Mouse (Mus musculus) stomach, embryonic 14.5 days (tissue): Measurements from ENCODE around the gene Slc2a12. TPM values are rescaled to one million over a fixed set of nuclear protein-coding genes. Genes with fewer than 3 reads are reported as not detected.

Experiments used
- ATAC-seq: fragments of 200-750 bp; cut with Nextera tagmentation; 2 replicates; pipeline ENCODE4 v1.8.0; 2017; ENCODE audit warnings: low read depth, moderate TSS enrichment; ENCODE audit not compliant: insufficient number of reproducible peaks, insufficient read depth, low FRiP score
- H3K27ac ChIP-seq: fragments of 300-500 bp; sonication (generic); 2 replicates; pipeline ENCODE4 v1.5.1; 2014; ENCODE audit warnings: mild to moderate bottlenecking, low read length, moderate library complexity, mixed read lengths
- H3K27me3 ChIP-seq: fragments of 300-500 bp; sonication (generic); 2 replicates; pipeline ENCODE4 v1.6.1; 2014; ENCODE audit warnings: low read length, control low read depth, mixed read lengths; ENCODE audit not compliant: control insufficient read depth, insufficient read depth
- H3K36me3 ChIP-seq: fragments of 300-500 bp; sonication (generic); 2 replicates; pipeline ENCODE4 v1.6.1; 2014; ENCODE audit warnings: mild to moderate bottlenecking, control low read depth, low read length, moderate library complexity, mixed read lengths; ENCODE audit not compliant: control insufficient read depth, insufficient read depth
- H3K4me1 ChIP-seq: fragments of 300-500 bp; sonication (generic); 2 replicates; pipeline ENCODE4 v1.6.1; 2014; ENCODE audit warnings: low read length, control low read depth, mixed read lengths; ENCODE audit not compliant: control insufficient read depth, insufficient read depth
- H3K4me2 ChIP-seq: fragments of 300-500 bp; sonication (generic); replicated peaks from 2 replicates; pipeline ENCODE4 v1.6.1; 2014; ENCODE audit warnings: low read depth, low read length, control low read depth
- H3K4me3 ChIP-seq: fragments of 300-500 bp; sonication (generic); 2 replicates; pipeline ENCODE4 v1.5.1; 2014; ENCODE audit warnings: low read depth, low read length, control low read depth
- H3K9ac ChIP-seq: fragments of 300-500 bp; sonication (generic); replicated peaks from 2 replicates; pipeline ENCODE4 v1.6.1; 2014; ENCODE audit warnings: low read depth, mild to moderate bottlenecking, control low read depth, low read length, moderate library complexity, mixed read lengths
- H3K9me3 ChIP-seq: fragments of 300-500 bp; sonication (generic); 2 replicates; pipeline ENCODE4 v1.6.1; 2016; ENCODE audit warnings: low read depth, low read length, control low read depth; ENCODE audit not compliant: control insufficient read depth
- WGBS: fragments of 180-500 bp; shearing (Covaris S2); extraction: QIAGEN DNeasy Blood & Tissue Kit; methylation state at CpG from one replicate; pipeline ENCODE4 v1.1.7; 2014; 5-methylcytosine and 5-hydroxymethylcytosine counted together
- polyA plus RNA-seq: library from polyadenylated mRNA; unstranded; fragments of >200 nt; fragmentation: Nextera tagmentation; extraction: Ambion mirVana; gene quantifications from 2 replicates; pipeline ENCODE4 v1.2.1, GENCODE M21; 2014

Gene Slc2a12
- polyA plus RNA-seq, result 2.8 TPM in 2 replicates

DNA sequence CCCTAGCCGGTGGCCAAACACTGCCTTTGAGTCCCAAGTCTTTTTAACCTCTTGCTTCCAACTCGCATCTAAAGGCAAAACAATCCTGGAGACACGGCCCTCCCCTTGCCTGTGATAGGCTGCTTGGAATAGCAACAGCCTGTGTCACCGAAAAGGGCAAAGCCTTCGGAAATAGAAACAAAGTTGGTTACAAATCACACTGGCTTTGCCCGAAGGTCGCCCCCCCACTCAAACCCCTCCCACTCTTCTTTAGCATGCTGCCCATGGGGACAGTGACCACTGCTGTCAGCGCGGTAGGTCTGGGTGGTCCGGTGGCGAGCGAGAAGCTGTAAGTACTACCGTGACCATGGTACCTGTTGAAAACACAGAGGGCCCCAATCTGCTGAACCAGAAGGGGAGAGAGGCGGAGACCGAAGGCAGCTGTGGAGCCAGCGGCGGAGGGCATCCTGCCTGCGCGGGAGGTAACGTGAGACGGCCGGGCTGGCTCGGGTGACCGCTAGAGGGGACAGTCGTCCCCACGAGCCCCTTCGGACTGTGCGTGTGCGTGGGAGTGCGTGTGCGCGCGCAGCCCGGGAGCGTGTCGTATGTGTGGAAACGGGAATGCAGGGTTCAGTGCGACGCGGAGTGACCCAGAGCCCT is at the start of gene Slc2a12:
Slc2a12 (plus strand) TSS at position 159 of the 639 bp plus-strand sequence.
- H3K9ac ChIP-seq, result no peak within 1 kb of the TSS; the same call in 1 of the 2 replicates
- peaks cover 5% of the 10 kb centered on the region; the same call in 1 of the 2 replicates for H3K9me3 ChIP-seq
- H3K4me1 ChIP-seq, result peaks cover 4% of the 10 kb centered on the region; the same call in 1 of the 2 replicates
- H3K27ac ChIP-seq, result peak within 1 kb of the TSS; percentile 66; the same call in 1 of the 2 replicates
- H3K27me3 ChIP-seq, result no peaks in the 10 kb centered on the region
- H3K4me2 ChIP-seq, result peak within 1 kb of the TSS; percentile 59
- ATAC-seq, result peak; percentile 65
- no peaks in the 10 kb centered on the region for H3K36me3 ChIP-seq
- H3K4me3 ChIP-seq, result peak within 1 kb of the TSS; percentile 43
- WGBS, result 4% methylated on average over 40 of the region's 40 CpGs

DNA sequence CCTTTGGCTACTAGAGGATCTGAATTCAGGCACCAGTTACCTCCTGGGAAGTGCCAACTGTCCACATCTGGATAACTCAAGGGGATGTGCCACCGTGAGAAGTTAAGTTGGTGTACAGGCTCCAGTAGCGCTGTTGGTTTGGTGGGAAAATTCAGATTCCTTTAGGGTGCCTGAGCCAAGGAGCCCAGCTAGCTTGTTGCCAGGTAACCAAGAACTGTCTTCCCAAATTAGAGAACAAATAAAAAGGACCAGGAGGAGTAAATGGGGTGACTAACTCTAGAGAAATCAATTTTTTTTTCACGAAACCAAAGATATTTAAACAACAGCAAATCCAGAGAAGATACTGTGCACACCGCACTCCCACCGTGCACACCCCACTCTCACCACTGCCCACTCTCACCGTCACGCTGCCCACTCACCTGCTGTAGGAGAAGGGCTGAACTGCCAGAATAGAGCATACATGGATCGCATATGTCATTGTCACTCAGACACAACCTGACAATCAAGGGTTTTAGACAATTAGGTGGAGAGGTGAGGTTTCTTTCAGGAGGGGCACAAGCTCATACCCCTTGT is 45.8 kb upstream of the Slc2a12 start:
- H3K27me3 ChIP-seq, result no peaks in the 10 kb centered on the region
- no peak overlapping the region for H3K4me3 ChIP-seq
- H3K36me3 ChIP-seq, result no peaks in the 10 kb centered on the region
- H3K27ac ChIP-seq, result no peak overlapping the region
- H3K4me1 ChIP-seq, result no peaks in the 10 kb centered on the region
- WGBS, result 88% methylated on average over 8 of the region's 8 CpGs
- H3K4me2 ChIP-seq, result no peak overlapping the region
- no peak overlapping the region for H3K9ac ChIP-seq
- ATAC-seq, result no peak
- no peaks in the 10 kb centered on the region for H3K9me3 ChIP-seq

DNA sequence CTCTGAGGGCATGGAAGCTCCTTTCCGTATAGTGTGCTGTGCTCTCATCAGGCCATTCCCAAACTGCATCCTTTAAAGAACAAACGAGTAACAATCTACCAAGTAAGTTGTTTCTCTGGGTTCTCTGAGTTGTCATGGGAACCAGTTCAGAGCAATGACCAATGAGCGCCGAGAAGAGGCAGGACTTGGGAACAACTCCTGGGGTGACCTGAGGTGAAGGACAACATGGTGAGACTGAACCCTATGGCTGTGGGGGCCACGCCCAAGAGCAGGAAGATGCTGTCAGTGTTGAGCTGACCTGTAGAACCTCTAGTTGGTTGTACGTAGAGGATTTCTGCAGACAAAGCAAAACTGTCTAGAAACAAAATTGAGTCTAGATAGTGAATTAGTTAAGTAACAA is 43.8 kb upstream of the Slc2a12 start:
- H3K27me3 ChIP-seq, result no peaks in the 10 kb centered on the region
- H3K9ac ChIP-seq, result no peak overlapping the region
- H3K9me3 ChIP-seq, result no peaks in the 10 kb centered on the region
- H3K4me1 ChIP-seq, result no peaks in the 10 kb centered on the region
- no peak overlapping the region for H3K4me3 ChIP-seq
- WGBS, result 85% methylated on average over 6 of the region's 6 CpGs
- ATAC-seq, result no peak
- H3K27ac ChIP-seq, result no peak overlapping the region
- no peak overlapping the region for H3K4me2 ChIP-seq
- H3K36me3 ChIP-seq, result no peaks in the 10 kb centered on the region

DNA sequence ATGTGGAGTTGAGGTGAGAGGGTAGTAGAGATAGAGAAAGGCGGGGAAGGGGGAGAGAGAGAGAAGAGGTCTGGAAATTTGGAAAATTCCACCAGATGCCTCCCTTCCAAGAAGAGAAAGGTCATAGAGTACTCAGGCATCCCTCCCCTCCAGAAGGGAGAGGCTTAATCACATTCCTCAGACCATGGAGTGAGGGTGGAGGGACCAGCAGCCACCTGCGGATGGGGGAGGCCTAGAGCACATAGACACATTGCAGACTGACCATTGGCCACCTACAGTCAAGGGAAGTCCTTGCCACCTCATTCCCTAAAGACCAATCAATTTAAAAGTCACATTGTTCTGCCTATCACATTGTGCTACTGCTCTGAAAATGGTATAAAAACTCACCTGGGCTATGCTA is 40.0 kb upstream of the Slc2a12 start:
- H3K36me3 ChIP-seq, result no peaks in the 10 kb centered on the region
- no peaks in the 10 kb centered on the region for H3K9me3 ChIP-seq
- WGBS, result 64% methylated on average over 2 of the region's 2 CpGs
- H3K4me3 ChIP-seq, result no peak overlapping the region
- no peak for ATAC-seq
- H3K27me3 ChIP-seq, result no peaks in the 10 kb centered on the region
- H3K4me1 ChIP-seq, result no peaks in the 10 kb centered on the region
- no peak overlapping the region for H3K4me2 ChIP-seq
- H3K27ac ChIP-seq, result no peak overlapping the region
- H3K9ac ChIP-seq, result no peak overlapping the region

DNA sequence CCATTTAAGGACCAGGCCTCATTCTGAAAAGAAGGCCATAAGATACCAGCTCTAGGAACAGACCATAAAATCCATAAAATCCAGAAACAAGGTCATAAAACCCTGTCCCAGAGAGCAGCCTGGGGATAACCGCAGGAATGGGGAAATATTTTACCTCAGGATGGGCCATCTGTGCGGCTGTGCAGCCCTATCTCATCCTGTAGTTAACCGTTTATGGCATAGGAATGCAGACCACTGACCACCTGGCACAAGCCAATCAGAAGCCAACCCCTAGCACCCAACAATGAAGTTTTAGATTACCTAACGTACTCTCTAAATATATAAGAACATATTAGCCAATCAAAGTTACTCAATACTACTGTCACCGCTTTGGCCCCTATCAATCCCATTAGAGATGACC is 36.5 kb upstream of the Slc2a12 start:
- Histone ChIP-seq H3K4me2 (no peak overlapping the region), H3K27ac (no peak overlapping the region), H3K36me3 (no peaks in the 10 kb centered on the region), H3K4me3 (no peak overlapping the region), H3K27me3 (no peaks in the 10 kb centered on the region), H3K9me3 (no peaks in the 10 kb centered on the region), H3K4me1 (no peaks in the 10 kb centered on the region), H3K9ac (no peak overlapping the region)
- ATAC-seq, result no peak
- WGBS, result 82% methylated on average over 5 of the region's 5 CpGs

DNA sequence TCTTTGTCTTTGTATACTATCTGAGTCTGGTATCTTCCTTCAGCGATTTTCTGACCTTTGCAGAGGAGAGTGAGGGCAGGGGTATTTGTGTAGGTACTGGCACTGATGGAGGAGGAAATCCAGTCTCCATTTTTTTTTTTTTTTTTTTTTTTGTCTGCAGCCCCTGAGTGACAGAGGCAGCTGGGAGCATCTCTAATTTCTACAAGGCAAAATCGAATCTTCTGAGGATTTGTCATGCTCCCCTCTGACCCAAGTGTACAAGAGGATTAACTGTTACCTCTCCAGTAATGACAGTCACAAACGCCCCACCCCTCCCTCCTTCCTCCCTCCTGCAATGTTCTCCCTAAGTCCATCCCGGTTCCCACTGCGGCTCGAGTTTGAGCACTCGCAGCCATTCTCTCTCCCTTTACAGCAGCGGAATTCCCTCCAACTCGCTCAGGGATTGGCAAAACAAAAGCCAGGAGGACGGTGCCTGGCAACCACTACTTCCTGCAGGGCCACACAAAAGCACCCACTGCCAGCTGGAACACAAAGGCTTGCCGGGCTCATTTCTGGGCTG is 35.9 kb upstream of the Slc2a12 start:
- 5% methylated on average over 11 of the region's 11 CpGs for WGBS
- Histone ChIP-seq H3K9ac (no peak overlapping the region; the same call in 1 of the 2 replicates), H3K4me2 (peak overlapping the region; percentile 28; the same call in 1 of the 2 replicates), H3K4me3 (no peak overlapping the region), H3K27ac (no peak overlapping the region), H3K36me3 (no peaks in the 10 kb centered on the region), H3K27me3 (no peaks in the 10 kb centered on the region), H3K4me1 (no peaks in the 10 kb centered on the region), H3K9me3 (no peaks in the 10 kb centered on the region)
- ATAC-seq, result 0 out of 2 replicates have a peak, but pooled peaks have one; percentile 14

DNA sequence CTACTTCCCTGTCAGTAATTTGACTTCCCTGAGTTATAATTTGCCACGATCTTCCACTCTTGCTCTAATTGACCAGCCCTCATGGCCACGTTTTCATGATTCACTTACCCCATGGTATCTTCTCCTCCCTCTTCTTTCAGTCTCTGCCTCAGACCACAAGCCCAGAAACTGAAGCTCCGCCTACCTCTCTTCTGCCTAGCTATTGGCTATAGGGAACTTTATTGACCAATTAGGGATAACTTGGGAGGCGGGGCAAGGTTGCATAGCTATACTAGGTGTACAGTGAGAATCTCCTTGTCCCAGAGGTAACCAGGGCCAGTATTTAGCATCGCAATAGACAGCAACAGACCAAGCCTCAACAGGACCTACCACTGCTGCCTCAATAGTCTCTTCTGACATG is 31.5 kb upstream of the Slc2a12 start:
- no peak for ATAC-seq
- no peak overlapping the region for H3K4me2 ChIP-seq
- H3K4me1 ChIP-seq, result no peaks in the 10 kb centered on the region
- H3K4me3 ChIP-seq, result no peak overlapping the region
- H3K9me3 ChIP-seq, result no peaks in the 10 kb centered on the region
- WGBS, result 86% methylated on average over 5 of the region's 5 CpGs
- no peaks in the 10 kb centered on the region for H3K27me3 ChIP-seq
- H3K36me3 ChIP-seq, result no peaks in the 10 kb centered on the region
- no peak overlapping the region for H3K27ac ChIP-seq
- no peak overlapping the region for H3K9ac ChIP-seq

DNA sequence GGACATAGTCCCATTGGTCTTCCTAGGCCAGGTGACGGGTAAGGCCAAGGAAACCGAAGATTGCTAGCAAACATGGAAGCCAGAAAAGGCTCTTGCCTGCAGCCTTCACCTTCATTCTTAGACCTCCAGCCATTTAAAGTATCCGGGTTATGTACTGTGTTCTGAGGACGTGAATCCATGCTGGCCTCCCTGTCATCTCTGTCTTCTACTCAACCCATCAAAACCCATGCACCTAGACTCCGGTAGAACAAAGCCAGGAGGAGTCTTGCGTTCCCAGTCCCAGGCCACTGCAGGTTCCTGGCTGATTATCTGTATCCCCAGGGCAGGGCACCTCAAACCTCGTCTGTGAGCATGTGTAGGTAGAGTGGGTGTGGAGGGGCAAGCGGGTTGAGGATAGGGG is 30.3 kb upstream of the Slc2a12 start:
- no peaks in the 10 kb centered on the region for H3K4me1 ChIP-seq
- H3K27ac ChIP-seq, result no peak overlapping the region
- ATAC-seq, result no peak
- 90% methylated on average over 8 of the region's 8 CpGs for WGBS
- H3K4me3 ChIP-seq, result no peak overlapping the region
- no peak overlapping the region for H3K4me2 ChIP-seq
- H3K36me3 ChIP-seq, result no peaks in the 10 kb centered on the region
- no peaks in the 10 kb centered on the region for H3K9me3 ChIP-seq
- no peak overlapping the region for H3K9ac ChIP-seq
- no peaks in the 10 kb centered on the region for H3K27me3 ChIP-seq
